Mouse (Mus musculus): ENCODE results near the gene B4galnt3. TPM values are rescaled to one million over a fixed set of nuclear protein-coding genes. Genes with fewer than 3 reads are reported as not detected.

Gene B4galnt3
- total RNA-seq, 2 experiments from 2014 or later = 0.98 to 1.1 TPM

GRCm38 (mm10) chr6:120225355-120225754, 69.0 kb downstream of the B4galnt3 start:
- DNase-seq (ENCODE audit: low spot score) = no peak

- DNase-seq (ENCODE audit: low spot score) = peak; percentile 68
These were observed 71.7 kb downstream of the B4galnt3 start for GRCm38 (mm10) chr6:120222669-120223068.

- DNase-seq (ENCODE audit: low spot score) = no peak
These were observed 75.1 kb downstream of the B4galnt3 start for GRCm38 (mm10) chr6:120219281-120219680.

- DNase-seq (ENCODE audit: low spot score) = no peak
These were observed 77.7 kb downstream of the B4galnt3 start for GRCm38 (mm10) chr6:120216702-120217101.

DNA sequence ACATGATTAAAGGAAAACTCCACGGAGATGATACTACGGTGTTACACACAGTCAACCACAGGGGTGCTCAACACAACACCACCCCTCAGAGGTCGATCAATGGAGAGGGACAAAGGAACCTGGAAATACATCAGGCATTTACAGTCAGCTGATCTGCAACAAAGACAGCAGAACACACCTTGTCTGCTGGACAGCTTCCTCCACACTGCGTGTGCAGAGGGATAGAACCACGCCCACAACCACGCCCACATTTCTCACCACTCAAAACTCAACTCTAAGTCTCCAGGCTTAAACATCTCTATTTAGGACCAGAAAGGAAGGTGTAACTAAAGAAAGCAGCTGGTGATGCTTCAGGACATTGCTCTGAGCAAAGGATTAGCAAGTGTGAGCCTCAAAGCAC, 82.8 kb downstream of the B4galnt3 start:
- no peak for DNase-seq (ENCODE audit: low spot score)

- DNase-seq (ENCODE audit: low spot score) = no peak
These were observed 87.8 kb downstream of the B4galnt3 start for GRCm38 (mm10) chr6:120206586-120206985.

DNA sequence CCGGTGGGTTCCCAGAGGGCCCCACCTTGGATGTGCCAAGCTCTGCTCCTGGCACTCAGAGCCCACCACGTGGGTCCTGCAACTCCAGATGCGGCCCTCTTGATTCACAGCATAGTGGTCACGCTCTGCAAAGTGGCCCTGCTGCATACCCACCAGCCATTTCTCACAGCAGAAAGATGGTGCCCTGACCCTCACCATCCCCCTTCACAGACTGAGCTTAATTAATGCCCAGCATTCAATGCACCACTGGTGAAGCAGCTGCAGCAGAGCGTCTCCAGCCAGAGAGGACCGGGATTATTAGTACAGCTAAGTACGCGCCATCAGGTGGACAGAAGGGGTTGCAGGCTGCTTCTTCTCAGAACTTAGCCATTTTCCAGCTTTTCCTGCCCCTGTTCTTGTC, 92.0 kb downstream of the B4galnt3 start:
- DNase-seq (ENCODE audit: low spot score) = no peak

GRCm38 (mm10) chr6:120201956-120202355, 92.4 kb downstream of the B4galnt3 start:
- no peak for DNase-seq (ENCODE audit: low spot score)

DNA sequence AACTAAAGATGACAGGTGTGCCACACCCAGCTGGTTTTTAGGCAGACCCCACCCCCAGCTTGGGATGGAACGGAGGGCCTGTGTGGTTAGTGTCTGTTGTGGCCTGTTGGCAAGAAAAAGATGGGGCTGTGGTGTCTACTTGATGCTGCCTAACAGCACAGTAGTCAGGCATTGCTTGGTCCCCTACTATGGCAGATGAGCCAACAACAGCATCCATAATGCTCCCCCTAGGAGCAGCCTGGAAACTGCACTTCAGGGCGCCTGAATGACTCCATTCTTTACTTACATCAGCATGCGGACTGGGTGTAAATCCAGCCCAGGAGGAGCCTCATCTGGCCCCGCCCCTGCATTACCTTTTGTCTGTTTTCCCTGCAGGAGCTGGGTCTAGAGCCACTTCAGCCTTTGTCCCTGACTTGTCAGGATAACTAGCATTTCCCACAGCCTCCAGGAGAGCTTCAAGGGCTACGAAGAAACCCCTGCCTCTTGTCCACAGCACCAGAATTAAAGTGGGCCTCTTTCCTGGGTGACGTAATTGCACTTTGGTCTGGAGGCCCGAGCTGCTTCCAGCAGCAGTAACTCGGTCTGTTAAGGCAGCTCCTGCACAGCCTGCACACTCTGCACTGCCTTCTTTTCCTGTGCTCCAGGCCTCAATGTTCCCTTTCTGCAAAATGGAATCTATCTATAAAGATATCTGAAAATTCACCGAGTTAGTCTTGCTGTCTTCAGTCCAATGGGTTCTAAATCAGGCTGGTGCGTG, 94.5 kb downstream of the B4galnt3 start:
- no peak for DNase-seq (ENCODE audit: low spot score)

DNA sequence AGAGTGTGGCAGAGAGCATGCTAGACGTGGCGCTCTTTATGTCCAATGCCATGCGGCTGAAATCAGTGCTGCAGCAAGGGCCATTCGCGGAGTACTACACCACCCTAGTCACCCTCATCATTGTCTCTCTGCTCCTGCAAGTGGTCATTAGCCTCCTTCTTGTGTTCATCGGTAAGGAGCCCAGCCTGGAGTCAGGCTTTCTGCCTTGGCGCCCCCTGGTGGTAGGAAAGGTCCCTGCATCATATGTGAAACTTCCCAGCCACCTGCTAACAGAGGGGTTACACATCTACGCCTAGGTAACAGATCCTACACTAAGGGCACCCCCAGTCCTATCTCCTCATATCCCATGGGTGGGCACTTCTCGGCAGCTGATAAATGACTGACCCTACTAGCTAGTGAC, 96.4 kb downstream of the B4galnt3 start:
- peak; percentile 78 for DNase-seq (ENCODE audit: low spot score)

DNA sequence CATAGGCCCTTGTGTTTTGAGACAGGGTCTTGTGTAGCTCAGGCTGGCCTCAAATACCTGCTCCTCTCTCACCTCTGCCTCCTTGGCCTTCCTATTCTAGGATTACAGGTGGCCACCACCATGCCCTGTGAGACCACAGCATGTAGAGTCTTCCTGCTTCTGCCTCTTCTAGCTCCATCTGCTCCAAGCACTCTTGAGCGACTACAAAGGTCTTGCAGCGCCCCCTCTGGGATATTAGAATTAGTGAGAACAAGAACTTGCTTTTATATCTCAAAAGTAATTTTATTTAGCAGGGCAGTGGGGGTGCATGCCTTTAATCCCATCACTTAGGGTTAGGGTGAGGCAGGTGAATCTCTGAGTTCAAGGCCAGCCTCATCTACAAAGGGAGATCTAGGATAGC, 97.5 kb downstream of the B4galnt3 start:
- DNase-seq (ENCODE audit: low spot score) = peak; percentile 44

DNA sequence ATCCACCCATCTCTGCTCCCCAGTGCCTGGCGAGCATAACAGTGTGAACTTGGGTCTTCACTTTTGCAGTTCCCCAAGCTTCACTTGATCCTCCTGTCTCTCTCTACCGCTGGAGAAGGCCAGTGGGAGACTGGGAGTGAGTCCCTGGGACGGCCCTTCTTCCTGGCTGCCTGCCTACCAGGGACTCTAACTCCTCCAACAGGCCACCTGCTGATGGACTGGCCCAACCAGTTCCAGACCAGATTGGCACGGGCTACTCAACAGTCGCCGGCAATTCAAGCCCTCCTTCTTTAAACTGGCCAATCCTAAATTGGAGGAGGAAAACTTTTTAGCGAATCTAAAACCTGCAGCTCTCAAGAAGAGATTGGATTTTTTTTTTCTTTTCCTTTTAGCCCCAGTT, 99.4 kb downstream of the B4galnt3 start:
- peak; percentile 36 for DNase-seq (ENCODE audit: low spot score)

GRCm38 (mm10) chr6:120194305-120194704, 100.1 kb downstream of the B4galnt3 start:
- DNase-seq (ENCODE audit: low spot score) = no peak

DNA sequence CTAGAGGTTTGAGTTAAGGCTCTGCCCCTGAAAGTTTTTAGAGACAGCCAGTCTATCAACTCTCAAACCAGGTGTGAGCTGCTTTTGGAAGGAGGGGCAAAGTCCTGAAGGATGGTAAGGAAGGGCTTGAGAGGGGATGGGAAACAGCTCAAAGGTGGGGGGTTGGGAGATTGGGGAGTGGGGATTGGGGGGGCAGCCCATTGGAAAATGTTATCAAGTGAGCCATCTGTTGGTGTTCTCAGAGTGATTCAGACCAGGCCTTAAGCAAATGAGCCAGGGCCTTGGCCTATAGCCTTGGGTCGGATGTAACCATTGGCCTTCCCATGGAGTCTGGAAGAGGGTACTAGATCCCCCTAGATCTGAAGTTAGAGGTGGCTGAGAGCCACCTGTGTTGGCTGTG, 100.6 kb downstream of the B4galnt3 start:
- DNase-seq (ENCODE audit: low spot score) = no peak

DNA sequence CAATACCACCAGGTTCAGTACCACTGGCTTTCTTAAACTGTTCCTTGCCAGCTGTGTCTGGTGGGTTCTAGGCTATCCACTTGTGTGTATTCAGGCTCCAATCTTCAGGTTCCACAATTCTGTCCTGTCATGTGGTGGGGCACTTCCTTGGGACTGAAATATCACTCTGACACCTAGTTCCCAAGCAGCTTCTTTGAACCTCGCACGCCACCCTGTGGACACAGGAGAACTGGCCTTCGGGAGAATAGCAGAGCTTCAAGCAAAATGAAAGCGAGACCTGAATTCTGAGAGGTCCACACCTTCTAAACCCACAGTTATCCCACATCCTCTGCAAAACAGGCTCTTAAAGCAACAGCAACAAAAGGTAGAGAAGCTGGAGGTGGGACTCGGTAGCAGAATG, 101.2 kb downstream of the B4galnt3 start:
- peak; percentile 91 for DNase-seq (ENCODE audit: low spot score)

DNA sequence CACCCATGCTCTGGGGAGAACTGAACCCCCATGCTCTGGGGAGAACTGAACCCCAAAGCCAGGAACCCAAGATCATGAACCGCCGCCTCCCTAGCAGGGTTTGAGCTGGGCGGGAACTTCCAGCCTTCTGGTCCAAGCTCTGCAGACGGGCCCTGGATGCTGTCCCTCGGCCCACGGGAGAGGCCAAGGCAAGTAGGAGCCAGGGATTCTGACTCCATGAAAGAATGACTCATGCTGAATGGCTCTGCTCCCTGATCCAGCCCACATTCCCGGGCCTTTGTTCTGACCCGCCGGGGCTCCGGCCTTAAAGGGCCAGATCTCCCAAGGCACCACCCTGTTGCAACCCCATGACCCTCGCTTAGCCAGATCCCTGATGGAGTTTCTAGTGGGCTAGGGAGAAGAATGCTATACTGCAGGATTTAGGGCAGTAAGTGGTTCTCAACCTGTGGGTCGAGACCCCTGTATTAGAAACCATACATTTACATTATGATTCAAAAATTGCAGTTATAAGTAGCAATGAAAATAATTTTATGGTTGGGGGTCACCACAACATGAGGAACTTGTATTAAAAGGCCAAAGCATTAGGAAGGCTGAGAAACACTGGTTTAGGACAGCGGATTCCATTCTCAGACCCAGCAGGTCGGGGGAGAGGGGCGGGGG, 102.0 kb downstream of the B4galnt3 start:
- DNase-seq (ENCODE audit: low spot score) = peak; percentile 87

DNA sequence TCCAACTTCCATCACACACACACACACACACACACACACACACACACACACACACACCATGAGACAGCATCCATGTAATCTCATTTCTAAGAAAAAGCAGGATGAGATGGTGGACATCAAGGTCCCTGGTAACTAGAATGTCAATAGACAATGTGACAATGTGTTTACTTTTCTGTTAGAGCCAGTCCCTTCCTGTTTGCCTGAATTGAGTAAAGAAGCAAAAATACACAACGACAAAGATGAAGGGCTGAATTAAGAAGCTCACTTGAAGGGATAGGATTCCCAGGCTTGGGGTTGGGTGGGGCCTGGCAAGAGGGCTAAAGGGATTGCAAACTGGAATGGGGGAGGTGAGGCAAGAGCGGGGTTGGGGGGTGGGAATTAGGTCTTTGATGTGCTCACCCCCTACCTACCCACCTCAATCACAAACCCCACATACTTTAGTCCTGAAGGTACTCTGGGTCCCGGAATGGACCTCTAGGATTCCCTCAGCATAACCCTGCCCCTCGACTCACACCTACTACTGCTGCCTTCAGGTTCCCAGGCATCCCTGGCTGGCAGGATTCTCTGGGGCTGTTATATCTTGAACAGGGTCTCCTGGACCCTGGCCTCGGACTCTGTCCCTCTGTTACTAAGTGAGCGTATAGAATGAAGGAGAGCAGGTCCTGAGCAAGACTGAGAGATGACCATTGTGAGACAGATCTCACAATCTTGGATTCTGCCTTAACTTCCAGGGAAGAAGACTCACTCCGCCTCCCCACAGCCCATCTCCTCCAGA, 102.8 kb downstream of the B4galnt3 start:
- DNase-seq (ENCODE audit: low spot score) = no peak

- DNase-seq (ENCODE audit: low spot score) = peak; percentile 50
These were observed 103.4 kb downstream of the B4galnt3 start for GRCm38 (mm10) chr6:120190912-120191311.

DNA sequence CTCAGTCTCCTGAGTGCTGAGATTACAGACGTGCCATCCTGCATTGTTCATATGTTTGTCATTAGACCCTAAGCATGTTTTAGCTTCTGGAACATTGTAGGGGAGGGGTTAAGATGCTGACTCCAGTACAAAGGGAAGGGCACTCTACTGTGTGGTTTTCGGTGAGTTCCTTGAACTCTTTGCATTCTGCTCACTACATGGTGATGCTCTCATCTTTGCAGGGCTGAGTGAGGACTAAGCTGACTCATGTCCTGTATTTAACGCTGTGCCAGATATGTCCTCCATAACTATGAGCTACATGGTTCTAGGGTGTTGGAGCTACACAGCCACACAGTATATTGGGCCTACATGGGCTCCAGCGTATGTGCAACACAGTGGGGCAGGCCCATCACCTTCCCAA, 104.0 kb downstream of the B4galnt3 start:
- DNase-seq (ENCODE audit: low spot score) = no peak

DNA sequence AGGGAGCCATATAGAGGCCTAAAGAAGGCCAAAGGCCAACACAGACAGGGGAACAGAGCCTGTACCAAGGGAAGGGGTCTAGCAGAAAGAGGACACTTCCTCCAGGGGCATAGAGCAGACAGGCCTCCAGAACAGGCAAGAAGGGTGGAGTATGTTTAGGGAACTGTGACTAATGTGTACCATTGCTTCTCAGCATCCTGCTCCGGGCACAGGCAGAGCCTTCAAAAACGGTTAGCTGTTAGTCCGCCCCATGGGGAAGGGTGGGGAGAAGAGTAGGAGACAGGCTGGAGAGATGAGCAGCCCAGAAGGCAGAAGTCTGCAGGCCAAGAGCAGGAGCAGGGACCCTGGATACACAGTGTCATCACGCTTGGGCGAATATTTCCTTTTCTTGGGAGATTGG, 105.1 kb downstream of the B4galnt3 start:
- DNase-seq (ENCODE audit: low spot score) = peak; percentile 43

DNA sequence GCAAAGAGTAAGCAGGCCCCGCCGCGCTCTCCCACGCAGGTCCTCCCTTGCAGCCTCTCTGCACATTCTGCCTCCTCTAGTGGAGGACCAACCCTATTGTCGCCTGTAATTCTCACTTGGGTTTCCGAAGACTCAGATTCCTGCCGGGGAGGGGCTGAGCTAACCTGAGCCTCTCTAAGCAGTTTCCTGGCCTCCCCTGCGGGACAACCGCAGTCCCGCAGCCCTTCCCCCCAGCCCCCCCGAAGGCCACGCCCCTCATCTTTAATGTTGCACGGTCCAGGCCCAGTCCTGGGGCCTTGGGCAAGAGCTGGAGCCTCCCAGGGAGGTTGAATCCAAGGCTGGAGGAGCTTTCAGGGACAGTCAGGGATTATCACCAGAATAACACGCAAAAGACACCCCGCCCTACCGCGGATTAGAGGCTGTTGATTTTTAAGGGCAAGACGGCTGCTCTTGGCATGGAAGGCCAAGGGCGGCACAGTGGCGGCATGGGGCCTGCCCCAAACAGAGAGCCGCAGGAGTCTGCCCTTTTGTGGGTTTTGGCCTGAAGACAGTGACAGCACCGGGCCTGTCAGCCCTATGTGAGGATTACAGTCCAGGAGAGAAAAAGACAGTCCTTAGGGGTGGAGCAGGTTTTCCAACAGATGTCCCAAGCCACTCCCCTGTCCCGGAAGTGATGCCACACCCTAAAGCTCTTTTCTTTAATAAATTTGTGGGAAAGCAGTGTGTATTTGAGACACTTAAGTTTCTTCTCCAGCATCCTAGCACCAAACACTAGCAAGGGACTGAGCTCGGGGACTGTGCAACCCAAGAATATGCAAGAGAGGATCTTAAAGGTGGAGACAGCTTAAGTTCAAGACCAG, 105.8 kb downstream of the B4galnt3 start:
- peak; percentile 38 for DNase-seq (ENCODE audit: low spot score)
